Mouse (Mus musculus): ENCODE results near the gene Gad2.

GRCm38 (mm10) chr2:22677066-22677465 lies 55.1 kb downstream of the Gad2 start:
- TF ChIP-seq CTCF (IDR thresholded peaks at IDR 0.05; ENCODE audit: extremely low read depth, insufficient read depth, low read length) (no peak), POLR2A (IDR thresholded peaks at IDR 0.05; ENCODE audit: extremely low read depth, insufficient read depth, low read length) (no peak)
